Mouse (Mus musculus) neutrophil, adult 5-6 weeks (primary cell): ENCODE results near the gene Chil5. TPM values are rescaled to one million over a fixed set of nuclear protein-coding genes. Genes with fewer than 3 reads are reported as not detected.

ENCODE experiments used
- total RNA-seq: library from RNA; stranded (forward); fragments of 200-1000 nt; gene quantifications from 2 replicates; pipeline ENCODE4 v1.2.3, GENCODE M21; 2017

Gene Chil5
- total RNA-seq, 1 experiment from 2014 or later = 2.9 TPM

Other genes starting within 250 kb of the Chil5 start
- 146 and 151 TPM in 2 replicates for gene Rap1a, start 231.5 kb downstream of the Chil5 start, total RNA-seq
- gene Adora3, start 162.0 kb downstream of the Chil5 start, total RNA-seq = 1.6 and 2.7 TPM in 2 replicates
- not detected in 2 replicates for gene Tmigd3, start 161.9 kb downstream of the Chil5 start, total RNA-seq
- 45.8 and 49.3 TPM in 2 replicates for gene I830077J02Rik, start 100.2 kb downstream of the Chil5 start, total RNA-seq
- 34.9 and 37.3 TPM in 2 replicates for gene Wdr77, start 73.4 kb downstream of the Chil5 start, total RNA-seq
- gene Atp5f1, start 72.7 kb downstream of the Chil5 start, total RNA-seq = 296 and 319 TPM in 2 replicates
- gene Ovgp1, start 59.1 kb downstream of the Chil5 start, total RNA-seq = 34.3 and 38.4 TPM in 2 replicates
- 1.7 TPM in 1 of 2 replicates, not detected in the other for gene Pifo, start 18.2 kb downstream of the Chil5 start, total RNA-seq
- gene Chia1, start 80.4 kb upstream of the Chil5 start, total RNA-seq = not detected in 2 replicates
- 27.5 and 33.9 TPM in 2 replicates for gene Chil3, start 134.8 kb upstream of the Chil5 start, total RNA-seq
- not detected in 2 replicates for gene Chil4, start 186.7 kb upstream of the Chil5 start, total RNA-seq